Comparison of ENCODE assay signal across 16 mouse cellular contexts in the genomic region with DNA sequence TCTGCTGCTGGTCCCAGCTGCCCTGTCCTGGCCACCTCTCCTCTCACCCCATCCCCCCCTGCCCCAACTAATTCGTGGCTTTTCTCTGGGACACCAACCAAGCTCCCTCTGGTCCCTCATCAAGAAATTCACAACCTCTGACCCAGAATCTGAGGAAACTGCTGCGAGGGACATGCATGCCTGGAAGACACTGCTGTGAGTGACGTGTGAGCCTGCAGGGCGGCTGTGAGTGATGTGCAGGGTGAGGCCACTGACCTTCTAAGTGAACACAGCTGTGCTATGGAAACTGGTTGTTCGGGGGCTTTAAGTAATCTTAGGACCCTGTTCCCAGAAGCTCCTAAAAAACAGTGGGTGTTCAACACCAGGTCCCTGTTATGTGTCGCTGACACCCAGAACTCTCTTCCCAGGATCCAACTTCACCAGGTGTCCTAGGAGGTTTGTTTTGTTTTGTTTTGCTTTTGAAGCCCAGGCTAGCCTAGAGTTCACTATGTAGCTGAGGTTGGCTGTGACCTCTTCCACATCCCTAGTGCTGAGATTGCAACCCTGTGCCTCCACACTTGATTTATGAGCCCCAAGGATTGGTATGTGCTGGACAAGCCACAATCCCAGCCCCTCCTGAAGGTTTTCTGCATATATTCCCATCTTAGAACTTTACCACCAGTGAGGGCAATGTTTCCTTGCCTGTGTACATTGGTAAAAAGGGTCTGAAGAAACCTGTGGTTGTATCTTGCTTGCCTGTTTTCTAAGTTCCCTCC. TPM values are rescaled to one million over a fixed set of nuclear protein-coding genes. Genes with fewer than 3 reads are reported as not detected.
DNase-seq lines count a peak whose midpoint lies in the region; ATAC-seq and TF ChIP-seq lines count a peak whose summit lies in the region.
"Had no signal": no experiment of that assay in that cellular context is flagged by ENCODE, and none has a peak within 500 bp of the region (broad histone marks: within the 10 kb centered on the region; RNA-seq: fewer than 3 reads in every experiment).

No protein-coding gene starts in this region.

- peaks cover 20% of the 10 kb centered on the region for H3K4me1 ChIP-seq in heart, embryonic 13.5 days
- no peaks in the 10 kb centered on the region for H3K4me1 ChIP-seq in heart, adult 2 months (ENCODE audit: control insufficient read depth, insufficient read depth, low read length)
- no peaks in the 10 kb centered on the region for H3K4me1 ChIP-seq in forebrain, embryonic 11.5 days (replicated peaks; ENCODE audit: control insufficient read depth, insufficient read depth, low read length)
- H3K4me1 ChIP-seq: intestine, embryonic 15.5 days had no signal

- H3K27ac ChIP-seq in heart, embryonic 13.5 days (replicated peaks), result peak overlapping the region; percentile 61
- no peak overlapping the region for H3K27ac ChIP-seq in heart, adult 2 months
- H3K27ac ChIP-seq in forebrain, embryonic 11.5 days (ENCODE audit: low read depth, low read length), result no peak overlapping the region
- H3K27ac ChIP-seq: intestine, embryonic 15.5 days; limb, embryonic 13.5 days; stomach, embryonic 15.5 days had no signal

- no peak for TF ChIP-seq POLR2A in heart, adult 2 months (IDR thresholded peaks at IDR 0.05; ENCODE audit: insufficient read depth, low read depth, low read length)

- H3K36me3 ChIP-seq in heart, embryonic 13.5 days, result no peaks in the 10 kb centered on the region
- no peaks in the 10 kb centered on the region for H3K36me3 ChIP-seq in heart, adult 2 months (ENCODE audit: control insufficient read depth, insufficient read depth, low read length)
- no peaks in the 10 kb centered on the region for H3K36me3 ChIP-seq in forebrain, embryonic 11.5 days (ENCODE audit: control insufficient read depth, insufficient read depth, low read length)
- H3K36me3 ChIP-seq: intestine, embryonic 15.5 days; limb, embryonic 13.5 days; stomach, embryonic 15.5 days had no signal

- TF ChIP-seq CTCF in heart, adult 2 months (IDR thresholded peaks at IDR 0.05), result no peak

- DNase-seq in heart, adult 2 months, result no peak
- DNase-seq in kidney, postnatal 10 days, result peak; percentile 31
- DNase-seq in kidney, adult 9 months, result no peak
- peak; percentile 63 for DNase-seq in embryo, embryonic 11 days
- DNase-seq in lung, postnatal 10 days, result peak; percentile 62
- no peak for DNase-seq in thymus, postnatal 0 days (ENCODE audit: low spot score)
- no peak for DNase-seq in forebrain, embryonic 11.5 days (ENCODE audit: low spot score)
- DNase-seq: thymus, postnatal 25 days had no signal

- H3K79me2 ChIP-seq in heart, adult 2 months (replicated peaks; ENCODE audit: control insufficient read depth, insufficient read depth, low read length), result no peaks in the 10 kb centered on the region

- WGBS in heart, embryonic 13.5 days, result 42% methylated on average over 6 of the region's 6 CpGs
- WGBS in heart, adult 2 months, result 69% methylated on average over 6 of the region's 6 CpGs
- WGBS in forebrain, embryonic 11.5 days, result 52% methylated on average over 6 of the region's 6 CpGs

- no peak overlapping the region for H3K4me3 ChIP-seq in heart, embryonic 13.5 days
- H3K4me3 ChIP-seq in heart, adult 2 months, result no peak overlapping the region
- H3K4me3 ChIP-seq in forebrain, embryonic 11.5 days (ENCODE audit: low read depth, low read length), result no peak overlapping the region
- H3K4me3 ChIP-seq: intestine, embryonic 15.5 days; limb, embryonic 13.5 days; myocyte; stomach, embryonic 15.5 days had no signal

- H3K27me3 ChIP-seq in heart, embryonic 13.5 days (replicated peaks), result no peaks in the 10 kb centered on the region; the same call in 1 of the 2 replicates
- H3K27me3 ChIP-seq in heart, adult 2 months (ENCODE audit: control insufficient read depth, insufficient read depth, low read length), result no peaks in the 10 kb centered on the region
- H3K27me3 ChIP-seq in forebrain, embryonic 11.5 days (ENCODE audit: control insufficient read depth, insufficient read depth, low read length), result no peaks in the 10 kb centered on the region
- H3K27me3 ChIP-seq: intestine, embryonic 15.5 days; limb, embryonic 13.5 days; stomach, embryonic 15.5 days had no signal

- H3K9me3 ChIP-seq in heart, embryonic 13.5 days, result peaks cover under 1% of the 10 kb centered on the region; the same call in 1 of the 2 replicates
- H3K9me3 ChIP-seq in forebrain, embryonic 11.5 days (ENCODE audit: control insufficient read depth, low read length), result no peaks in the 10 kb centered on the region
- H3K9me3 ChIP-seq: intestine, embryonic 15.5 days; stomach, embryonic 15.5 days had no signal

- no peak overlapping the region for H3K9ac ChIP-seq in heart, embryonic 13.5 days
- H3K9ac ChIP-seq in heart, adult 2 months (ENCODE audit: low read depth, low read length), result no peak overlapping the region
- H3K9ac ChIP-seq in forebrain, embryonic 11.5 days (ENCODE audit: low read length), result no peak overlapping the region
- H3K9ac ChIP-seq: intestine, embryonic 15.5 days; limb, embryonic 13.5 days; stomach, embryonic 15.5 days had no signal

- H3K4me2 ChIP-seq in heart, embryonic 13.5 days, result no peak overlapping the region
- no peak overlapping the region for H3K4me2 ChIP-seq in forebrain, embryonic 11.5 days (ENCODE audit: low read depth, low read length, severe bottlenecking)
- H3K4me2 ChIP-seq: intestine, embryonic 15.5 days; limb, embryonic 13.5 days; stomach, embryonic 15.5 days had no signal

- ATAC-seq in heart, embryonic 13.5 days (ENCODE audit: extremely low read depth, insufficient number of reproducible peaks, low FRiP score, low TSS enrichment), result no peak
- ATAC-seq in forebrain, embryonic 11.5 days (replicated peaks; ENCODE audit: low FRiP score), result no peak

- no peak for TF ChIP-seq EP300 in heart, adult 2 months (IDR thresholded peaks at IDR 0.05; ENCODE audit: insufficient read depth, low read depth, low read length)

- intact Hi-C loops in heart, adult 2 months (cut with DNase I), result no loop called here

RNA-seq across cellular contexts. Expression of a gene that starts 44.5 kb away (rescaled TPM):
- polyA plus RNA-seq in heart, embryonic 13.5 days (2015; fragmentation: Nextera tagmentation; extraction: Ambion mirVana), result 12.0 and 15.1 TPM in 2 replicates
- 10 to 100 TPM in 1 of 2 experiments, 1 to 10 TPM in 1; 7.9 to 10.8 TPM for total RNA-seq in heart, adult 2 months (2021)
- polyA plus RNA-seq in heart, adult 2 months (2012; rRNA removed), result 2.7 and 9.0 TPM in 2 replicates
- 0.08 and 0.49 TPM in 2 replicates for polyA plus RNA-seq in thymus, postnatal 0 days (2015; fragmentation: Nextera tagmentation; extraction: Ambion mirVana)
- not detected in 2 replicates for polyA plus RNA-seq in forebrain, embryonic 11.5 days (2014; fragmentation: Nextera tagmentation; extraction: Ambion mirVana)
- total RNA-seq: megakaryocyte progenitor cell, adult 5-6 weeks had no signal
- polyA plus RNA-seq: myocyte had no signal

RNA-seq across cellular contexts. Expression of a gene that starts 47.2 kb away (rescaled TPM):
- not detected in 2 replicates for polyA plus RNA-seq in heart, embryonic 13.5 days (2015; fragmentation: Nextera tagmentation; extraction: Ambion mirVana)
- total RNA-seq in heart, adult 2 months (2021), result not detected
- polyA plus RNA-seq in heart, adult 2 months (2012; rRNA removed), result 0.20 TPM in 1 of 2 replicates, not detected in the other
- polyA plus RNA-seq in thymus, postnatal 0 days (2015; fragmentation: Nextera tagmentation; extraction: Ambion mirVana), result 0.06 and 0.10 TPM in 2 replicates
- not detected in 2 replicates for polyA plus RNA-seq in forebrain, embryonic 11.5 days (2014; fragmentation: Nextera tagmentation; extraction: Ambion mirVana)
- total RNA-seq: gastrocnemius, adult 18-20 months; megakaryocyte progenitor cell, adult 5-6 weeks had no signal
- polyA plus RNA-seq: heart, postnatal 0 days; intestine, embryonic 15.5 days; limb, embryonic 13.5 days; myocyte had no signal

Comparison
In these comparisons a context has a peak if more than half of its experiments do, and no peak if none do; other contexts are left out.
1. DNase-seq: peak in kidney, postnatal 10 days (single experiment), embryo, embryonic 11 days (single experiment) and lung, postnatal 10 days (single experiment); none in heart, adult 2 months (0 of 2), kidney, adult 9 months (single experiment), thymus, postnatal 0 days (single experiment) and forebrain, embryonic 11.5 days (single experiment).